Mouse (Mus musculus): ENCODE results near the gene Fam90a1b.
"Not testable (repeated sequence)": the region's sequence is repeated elsewhere in the genome, so short reads cannot be mapped to it uniquely, and the experiment has no call there.

Fam90a1b gene

DNA sequence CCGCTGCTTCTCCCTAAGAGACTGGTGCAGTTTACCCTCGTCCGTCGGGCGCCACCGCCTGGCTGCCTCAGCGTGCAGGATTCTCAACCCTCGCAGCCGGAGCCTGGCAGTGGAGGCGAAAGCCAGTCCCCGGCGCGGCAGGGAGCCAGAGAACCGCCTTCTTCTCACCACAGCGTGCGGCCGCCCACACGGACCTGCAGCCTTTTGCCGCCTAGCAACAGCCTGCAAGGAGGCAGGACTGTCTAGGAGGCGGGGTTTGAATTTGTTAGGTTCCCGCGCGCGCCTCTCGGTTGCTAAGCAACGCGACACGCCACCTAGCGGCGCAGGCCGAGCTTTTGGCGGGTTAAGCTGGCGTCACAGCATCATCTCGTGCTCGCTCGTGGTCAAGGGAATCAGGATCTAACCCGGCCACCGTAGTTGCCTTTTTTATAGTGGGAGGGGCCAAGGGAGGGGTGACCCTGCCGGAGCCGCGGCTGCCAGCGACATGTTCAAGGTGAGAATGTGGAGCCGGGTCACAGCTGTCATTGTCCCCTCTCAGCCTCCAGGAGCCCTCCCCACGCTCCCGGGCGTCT is at the start of gene Fam90a1b, which contains the start of gene Apoo:
TSS of gene Fam90a1b (minus strand) at position 108 of the 572 bp plus-strand sequence.
TSS of gene Apoo (plus strand) at position 448 of the 572 bp plus-strand sequence.
- peak; percentile 95 for DNase-seq (ENCODE audit: low spot score in 2 of 2)

DNA sequence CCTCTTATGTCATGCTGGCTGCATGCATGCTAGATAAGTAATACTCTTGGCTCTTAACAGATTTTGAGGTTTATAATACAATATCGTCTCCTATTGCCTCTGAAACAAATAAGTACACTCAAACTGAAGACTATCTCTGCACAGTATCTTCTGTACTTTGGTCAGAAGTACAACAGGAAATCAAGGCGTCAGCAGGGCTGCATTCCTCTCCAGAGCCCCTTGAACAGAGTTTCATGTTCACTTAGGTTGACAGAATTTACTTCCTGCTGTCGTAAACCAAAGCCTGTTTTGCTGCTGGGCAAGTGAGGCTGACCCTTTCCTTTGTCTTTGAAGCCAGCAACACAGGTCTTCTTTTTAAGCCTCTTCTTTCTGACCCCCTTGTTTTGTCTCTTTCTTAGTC is 42.4 kb upstream of the Fam90a1b start:
- no peak for DNase-seq (ENCODE audit: low spot score in 2 of 2)

DNA sequence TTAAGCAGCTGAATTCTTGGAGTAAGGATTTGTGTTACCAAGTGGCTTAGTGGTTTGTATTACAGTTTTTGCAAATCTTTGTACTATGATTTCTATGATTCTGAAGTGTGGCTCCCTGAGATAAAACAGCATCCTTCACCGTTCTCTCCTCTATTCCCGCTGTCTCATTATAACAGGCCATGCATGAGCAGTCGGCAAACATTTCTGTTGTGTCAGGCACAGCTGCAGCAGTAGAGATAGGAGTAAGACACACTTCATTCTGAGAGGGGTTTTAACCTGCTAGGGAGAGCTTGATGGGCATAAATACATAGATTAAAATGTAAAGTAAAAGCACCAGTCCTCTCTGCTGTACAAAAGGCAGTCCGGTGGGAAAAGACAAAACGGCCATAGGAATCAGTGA is 12.2 kb upstream of the Fam90a1b start:
- DNase-seq (ENCODE audit: low spot score in 2 of 2): no peak

DNA sequence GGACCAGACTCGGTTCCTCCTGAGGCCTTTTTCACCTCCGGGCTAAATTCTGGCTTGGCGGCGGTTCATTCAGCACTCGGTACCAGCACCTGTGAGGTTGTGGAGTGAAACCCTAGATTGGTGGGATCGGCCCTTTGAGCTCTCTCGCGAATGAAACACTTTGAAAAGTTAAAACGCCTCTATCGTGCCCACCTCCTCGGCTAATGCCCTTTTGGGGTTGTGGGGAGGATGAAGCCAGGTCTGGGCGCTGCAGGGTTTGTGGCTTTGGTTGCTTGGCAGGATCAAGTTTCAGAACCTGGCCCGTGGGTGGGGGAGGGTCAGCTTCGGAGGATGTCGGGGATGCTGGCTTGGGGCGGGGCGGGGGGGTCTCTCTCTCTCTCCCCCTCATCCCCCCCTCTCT is 671 bp upstream of the Fam90a1b start:
- no peak for DNase-seq (ENCODE audit: low spot score in 2 of 2)

DNA sequence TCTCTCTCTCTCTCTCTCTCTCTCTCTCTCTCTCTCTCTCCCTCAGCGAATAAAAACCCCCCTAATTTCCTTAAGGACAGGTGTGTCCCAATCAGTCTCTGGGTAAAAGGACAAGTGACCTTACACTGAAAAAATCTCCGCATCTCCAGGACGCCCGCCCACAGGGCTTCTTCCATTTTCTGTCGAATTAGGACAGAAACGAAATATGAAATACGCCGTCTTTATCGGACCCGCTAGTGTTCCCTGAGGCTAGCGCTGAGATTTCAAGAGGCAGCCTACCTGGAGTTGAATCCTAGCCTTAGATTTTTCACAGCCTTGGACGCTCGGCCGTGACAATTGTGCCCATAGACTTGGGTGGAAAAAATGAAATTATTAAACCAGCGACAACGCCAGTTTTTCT is 548 bp downstream of the Fam90a1b start:
- peak; percentile 3 to 10 for DNase-seq (ENCODE audit: low spot score in 2 of 2)

DNA sequence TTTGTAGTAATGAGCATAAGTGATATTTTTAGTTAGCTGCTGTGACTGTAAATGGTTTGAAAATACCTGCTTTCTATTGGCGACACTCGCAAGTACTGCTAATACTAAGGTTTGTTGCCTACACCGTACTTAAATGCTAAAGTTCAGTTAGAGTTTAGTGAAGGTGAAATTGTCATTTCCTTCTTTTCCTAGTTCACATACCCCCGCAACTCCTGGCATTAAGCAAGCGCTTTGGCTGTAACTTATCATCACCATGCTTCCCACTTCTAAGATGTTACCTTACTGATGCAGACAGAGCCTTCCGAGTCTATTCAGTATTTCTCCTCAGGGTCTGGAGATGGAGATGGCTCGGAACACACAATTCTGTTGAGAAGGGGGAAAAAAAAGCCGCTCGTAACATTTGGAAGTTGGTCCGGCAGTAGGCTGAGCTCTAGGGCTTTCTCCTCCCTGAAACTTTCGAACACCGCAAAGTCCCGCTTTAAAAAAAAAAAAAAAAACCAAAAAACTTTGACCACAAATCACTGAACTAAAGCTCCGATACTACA is 1.1 kb downstream of the Fam90a1b start:
- no peak for DNase-seq (ENCODE audit: low spot score in 2 of 2)

DNA sequence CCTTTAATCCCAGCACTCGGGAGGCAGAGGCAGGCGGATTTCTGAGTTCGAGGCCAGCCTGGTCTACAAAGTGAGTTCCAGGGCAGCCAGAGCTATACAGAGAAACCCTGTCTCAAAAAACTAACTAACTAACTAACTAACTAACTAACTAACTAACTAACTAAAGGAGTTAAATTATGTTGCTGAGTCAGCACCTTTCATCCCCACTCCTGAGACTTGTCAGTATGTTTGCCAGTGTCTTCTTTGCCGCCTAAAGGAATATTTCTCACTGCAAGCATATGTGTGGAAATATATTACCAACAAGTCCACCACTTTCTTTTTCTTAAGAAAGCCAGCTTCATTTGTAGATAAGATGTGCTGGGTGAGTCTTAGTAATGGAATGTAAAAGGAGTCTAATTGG is 22.9 kb downstream of the Fam90a1b start:
- not testable (repeated sequence) for DNase-seq (ENCODE audit: low spot score in 2 of 2)

DNA sequence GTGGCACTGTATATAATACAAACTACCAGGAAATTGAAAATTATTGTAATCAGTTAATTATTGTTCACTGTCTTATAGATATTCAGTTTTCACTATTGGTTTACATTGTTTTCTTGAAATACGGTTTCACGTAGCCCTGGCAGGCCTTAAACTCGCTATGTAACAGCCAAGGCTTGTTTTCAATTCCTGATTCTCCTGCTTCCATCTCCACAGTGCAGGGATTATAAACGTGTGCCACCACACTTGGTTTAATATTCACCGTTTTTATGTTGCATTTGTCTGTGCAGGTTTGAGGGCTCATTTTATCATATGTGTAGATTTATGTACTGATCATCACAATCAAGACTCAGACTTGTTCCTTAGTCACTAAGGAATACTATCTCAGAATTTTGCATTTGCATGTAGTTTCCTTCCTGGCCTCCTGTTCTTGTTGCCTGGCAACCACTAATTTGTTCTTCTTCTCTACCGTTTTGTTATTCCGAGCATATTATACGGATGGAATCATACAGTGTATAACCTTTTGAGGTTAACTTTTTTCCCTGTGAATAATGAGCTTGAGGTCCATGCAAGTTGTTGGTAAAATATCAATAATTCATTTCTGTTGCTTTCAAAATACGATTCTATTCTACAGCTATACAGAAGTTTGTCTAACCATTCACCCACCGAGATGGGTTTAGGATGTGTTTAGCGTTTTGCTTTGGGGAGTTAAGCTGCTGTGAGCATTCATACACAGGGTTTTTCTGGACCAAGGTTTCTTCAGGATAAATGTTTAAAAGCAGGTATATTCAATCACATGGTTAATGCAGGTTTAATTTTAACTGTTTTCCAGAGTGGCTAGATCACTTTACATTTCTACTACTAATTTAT is 45.3 kb downstream of the Fam90a1b start:
- DNase-seq (ENCODE audit: low spot score in 2 of 2): peak in 1 of 2 experiments; percentile 1
